Mouse (Mus musculus): ENCODE data around the gene Sgsm1.

The Sgsm1 gene

GRCm38 (mm10) chr5:113285541-113285940 lies 25.0 kb downstream of the Sgsm1 start:
- no peak for DNase-seq (ENCODE audit: low spot score in 2 of 2)

- no peak for DNase-seq (ENCODE audit: low spot score in 2 of 2)
Measured at GRCm38 (mm10) chr5:113283726-113284125, 26.9 kb downstream of the Sgsm1 start.

- no peak for DNase-seq (ENCODE audit: low spot score in 2 of 2)
Measured at GRCm38 (mm10) chr5:113281557-113281956, 29.0 kb downstream of the Sgsm1 start.

- DNase-seq (ENCODE audit: low spot score in 2 of 2): no peak
Measured at GRCm38 (mm10) chr5:113280138-113280856, 30.3 kb downstream of the Sgsm1 start.

- DNase-seq (ENCODE audit: low spot score in 2 of 2): no peak
Measured at GRCm38 (mm10) chr5:113275839-113276238, 34.7 kb downstream of the Sgsm1 start.

- DNase-seq (ENCODE audit: low spot score in 2 of 2): no peak
Measured at GRCm38 (mm10) chr5:113271207-113271811, 39.3 kb downstream of the Sgsm1 start.

- DNase-seq (ENCODE audit: low spot score in 2 of 2): no peak
Measured at GRCm38 (mm10) chr5:113270043-113270442, 40.5 kb downstream of the Sgsm1 start.

- DNase-seq (ENCODE audit: low spot score in 2 of 2): no peak
Measured at GRCm38 (mm10) chr5:113268246-113268645, 42.3 kb downstream of the Sgsm1 start.

- no peak for DNase-seq (ENCODE audit: low spot score in 2 of 2)
Measured at GRCm38 (mm10) chr5:113265637-113266036, 44.9 kb downstream of the Sgsm1 start.

- DNase-seq (ENCODE audit: low spot score in 2 of 2): no peak
Measured at GRCm38 (mm10) chr5:113250806-113251205, 59.8 kb downstream of the Sgsm1 start.

GRCm38 (mm10) chr5:113249263-113249930 lies 61.2 kb downstream of the Sgsm1 start:
- DNase-seq (ENCODE audit: low spot score in 2 of 2): no peak

- DNase-seq (ENCODE audit: low spot score in 2 of 2): no peak
Measured at GRCm38 (mm10) chr5:113230196-113230595, 80.4 kb downstream of the Sgsm1 start.

GRCm38 (mm10) chr5:113226632-113227102 lies 83.9 kb downstream of the Sgsm1 start, which contains the start of gene Tmem211:
Tmem211 (plus strand) TSS chr5:113226909.
- DNase-seq (ENCODE audit: low spot score in 2 of 2): peak in 1 of 2 experiments; percentile 25

GRCm38 (mm10) chr5:113225686-113226435 lies 84.7 kb downstream of the Sgsm1 start:
- no peak for DNase-seq (ENCODE audit: low spot score in 2 of 2)

- no peak for DNase-seq (ENCODE audit: low spot score in 2 of 2)
Measured at GRCm38 (mm10) chr5:113225271-113225670, 85.3 kb downstream of the Sgsm1 start.

- no peak for DNase-seq (ENCODE audit: low spot score in 2 of 2)
Measured at GRCm38 (mm10) chr5:113223888-113224287, 86.7 kb downstream of the Sgsm1 start.

- peak in 1 of 2 experiments; percentile 41 for DNase-seq (ENCODE audit: low spot score in 2 of 2)
Measured at GRCm38 (mm10) chr5:113221147-113221865, 89.3 kb downstream of the Sgsm1 start, which contains the start of gene 2900026A02Rik. 2900026A02Rik (minus strand) TSS chr5:113221236.

GRCm38 (mm10) chr5:113220383-113221146 lies 90.0 kb downstream of the Sgsm1 start:
- DNase-seq (ENCODE audit: low spot score in 2 of 2): no peak

GRCm38 (mm10) chr5:113219876-113220275 lies 90.7 kb downstream of the Sgsm1 start:
- no peak for DNase-seq (ENCODE audit: low spot score in 2 of 2)

GRCm38 (mm10) chr5:113219450-113219849 lies 91.1 kb downstream of the Sgsm1 start:
- DNase-seq (ENCODE audit: low spot score in 2 of 2): no peak
